Mouse (Mus musculus): ENCODE measurements at regions not wholly inside any gene's neighbourhood (a gene's known extent, or its start where the extent isn't known, plus 50 kb on each side); places are given as distances from the start of the nearest gene placed in this dataset.

GRCm38 (mm10) chr1:61321513-61322145, 317.0 kb upstream of the Pard3b start:
- DNase-seq (ENCODE audit: low spot score): no peak

GRCm38 (mm10) chr1:61331456-61331855, 307.2 kb upstream of the Pard3b start:
- no peak for DNase-seq (ENCODE audit: low spot score)

GRCm38 (mm10) chr1:61331906-61332305, 306.7 kb upstream of the Pard3b start:
- DNase-seq (ENCODE audit: low spot score): no peak

- DNase-seq (ENCODE audit: low spot score): no peak
These were observed 302.3 kb upstream of the Pard3b start for GRCm38 (mm10) chr1:61336367-61336766.

- no peak for DNase-seq (ENCODE audit: low spot score)
These were observed 285.7 kb upstream of the Pard3b start for GRCm38 (mm10) chr1:61352921-61353320.

- no peak for DNase-seq (ENCODE audit: low spot score)
These were observed 285.1 kb upstream of the Pard3b start for GRCm38 (mm10) chr1:61353481-61353880.

- no peak for DNase-seq (ENCODE audit: low spot score)
These were observed 283.4 kb upstream of the Pard3b start for GRCm38 (mm10) chr1:61355241-61355640.

- DNase-seq (ENCODE audit: low spot score): no peak
These were observed 279.4 kb upstream of the Pard3b start for GRCm38 (mm10) chr1:61359011-61359930.

GRCm38 (mm10) chr1:61372581-61372980, 266.0 kb upstream of the Pard3b start:
- no peak for DNase-seq (ENCODE audit: low spot score)

- no peak for DNase-seq (ENCODE audit: low spot score)
These were observed 264.7 kb upstream of the Pard3b start for GRCm38 (mm10) chr1:61373661-61374491.

GRCm38 (mm10) chr1:61376417-61376816, 262.2 kb upstream of the Pard3b start:
- no peak for DNase-seq (ENCODE audit: low spot score)

GRCm38 (mm10) chr1:61377070-61377469, 261.6 kb upstream of the Pard3b start:
- DNase-seq (ENCODE audit: low spot score): no peak

- DNase-seq (ENCODE audit: low spot score): no peak
These were observed 260.4 kb upstream of the Pard3b start for GRCm38 (mm10) chr1:61378240-61378639.

GRCm38 (mm10) chr1:61379771-61380517, 258.7 kb upstream of the Pard3b start:
- DNase-seq (ENCODE audit: low spot score): no peak

GRCm38 (mm10) chr1:61387587-61387986, 251.0 kb upstream of the Pard3b start:
- no peak for DNase-seq (ENCODE audit: low spot score)

- no peak for DNase-seq (ENCODE audit: low spot score)
These were observed 240.8 kb upstream of the Pard3b start for GRCm38 (mm10) chr1:61397796-61398195.

GRCm38 (mm10) chr1:61402339-61402738, 236.3 kb upstream of the Pard3b start:
- DNase-seq (ENCODE audit: low spot score): no peak

- DNase-seq (ENCODE audit: low spot score): no peak
These were observed 231.4 kb upstream of the Pard3b start for GRCm38 (mm10) chr1:61407201-61407600.

- DNase-seq (ENCODE audit: low spot score): no peak
These were observed 223.9 kb upstream of the Pard3b start for GRCm38 (mm10) chr1:61414772-61415171.

- DNase-seq (ENCODE audit: low spot score): no peak
These were observed 223.0 kb upstream of the Pard3b start for GRCm38 (mm10) chr1:61415426-61416195.

- no peak for DNase-seq (ENCODE audit: low spot score)
These were observed 220.2 kb upstream of the Pard3b start for GRCm38 (mm10) chr1:61418396-61418795.

Measured in ovary, postnatal 10 days (tissue).